Mouse (Mus musculus): ENCODE measurements around the gene Nmd3. TPM values are rescaled to one million over a fixed set of nuclear protein-coding genes. Genes with fewer than 3 reads are reported as not detected.

Nmd3 gene
- total RNA-seq, 2 experiments from 2014 or later, result 48.4 to 52.7 TPM

DNA sequence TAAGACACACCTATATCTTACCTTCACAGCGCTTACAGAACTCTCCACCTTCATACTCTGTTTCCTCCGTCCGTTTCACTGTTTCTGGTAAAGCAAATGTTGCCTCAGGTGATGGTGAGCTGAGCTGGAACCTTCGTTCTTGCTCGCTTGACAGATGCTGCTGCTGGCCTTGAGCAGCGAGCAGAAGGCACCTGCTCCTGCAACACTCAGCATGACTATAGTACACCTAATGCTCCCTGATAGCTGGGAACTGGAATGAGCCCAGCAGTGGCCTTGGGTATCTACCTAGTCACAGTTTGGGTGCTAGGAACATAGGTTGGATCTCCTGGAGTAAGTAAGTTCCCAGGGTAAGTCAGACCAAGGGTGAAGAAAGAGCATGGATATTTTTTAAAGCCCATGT is 38.3 kb downstream of the Nmd3 start:
- intact Hi-C loops (cut with DNase I), result no loop called here

GRCm38 (mm10) chr3:69761195-69761594 is 39.4 kb downstream of the Nmd3 start:
- no peak for DNase-seq (ENCODE audit: low spot score in 2 of 2)
- intact Hi-C loops (cut with DNase I), result no loop called here

More for the DNA sequence above, 38.3 kb downstream of the Nmd3 start:
- no peak for DNase-seq (ENCODE audit: low spot score in 2 of 2)

DNA sequence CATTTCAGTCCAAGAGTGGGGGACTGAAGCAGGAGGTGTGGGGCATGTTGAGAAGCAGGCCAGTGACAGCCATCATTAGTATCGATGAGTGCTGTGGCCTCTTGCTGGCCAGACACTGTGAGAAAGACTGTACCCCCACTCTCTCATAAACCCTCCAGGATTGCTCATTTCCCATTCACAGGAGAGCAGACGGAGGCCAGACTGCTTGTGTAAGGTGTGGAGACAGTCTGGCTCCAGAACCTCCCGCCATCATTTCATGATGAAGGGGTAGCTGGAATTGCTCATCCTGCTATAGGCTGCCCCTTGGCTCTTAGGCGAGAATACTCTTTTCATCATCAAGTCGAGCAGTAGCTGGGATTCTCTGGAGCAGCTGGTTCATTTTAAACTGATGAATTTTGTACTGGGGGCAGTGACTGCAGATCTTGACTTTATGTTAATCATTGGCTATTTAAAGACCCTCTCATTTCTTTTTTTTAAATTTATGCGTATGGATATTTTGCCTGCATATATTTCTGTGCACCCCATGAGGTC is 41.1 kb downstream of the Nmd3 start:
- DNase-seq (ENCODE audit: low spot score in 2 of 2), result no peak
- intact Hi-C loops (cut with DNase I), result no loop called here

GRCm38 (mm10) chr3:69763630-69764565 is 42.1 kb downstream of the Nmd3 start:
- DNase-seq (ENCODE audit: low spot score in 2 of 2), result no peak
- intact Hi-C loops (cut with DNase I), result no loop called here

GRCm38 (mm10) chr3:69765206-69765605 is 43.4 kb downstream of the Nmd3 start:
- DNase-seq (ENCODE audit: low spot score in 2 of 2), result no peak
- intact Hi-C loops (cut with DNase I), result no loop called here

- no peak for DNase-seq (ENCODE audit: low spot score in 2 of 2)
- intact Hi-C loops (cut with DNase I), result no loop called here
Observed at GRCm38 (mm10) chr3:69769150-69769549, 47.4 kb downstream of the Nmd3 start.

GRCm38 (mm10) chr3:69773356-69773755 is 51.6 kb downstream of the Nmd3 start:
- DNase-seq (ENCODE audit: low spot score in 2 of 2), result no peak
- intact Hi-C loops (cut with DNase I), result no loop called here

DNA sequence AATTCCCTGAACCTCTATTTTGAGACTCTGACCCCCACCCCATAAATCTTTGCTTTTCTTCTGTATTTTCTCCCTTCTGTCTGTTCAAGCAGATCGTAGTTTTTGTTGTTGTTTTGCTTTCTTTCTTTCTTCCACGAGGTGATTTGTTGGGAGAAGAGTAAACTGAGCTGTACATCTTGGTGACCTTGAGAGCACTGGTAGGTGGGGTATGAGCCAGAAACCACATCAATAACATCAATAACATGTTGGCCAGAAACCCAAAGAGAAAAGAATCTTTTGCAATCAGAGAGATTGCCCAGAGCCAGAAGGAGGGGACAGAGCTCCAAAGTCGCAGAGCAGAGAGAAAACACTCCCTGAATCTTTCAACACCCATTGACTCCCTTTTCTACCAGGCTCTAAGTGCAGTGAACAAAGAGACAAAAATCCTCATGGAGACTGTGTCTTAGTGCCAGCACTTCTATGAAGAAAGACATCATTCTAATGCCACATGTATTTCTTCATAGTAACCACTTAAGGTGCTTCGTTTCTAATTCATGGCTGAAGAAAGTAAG is 57.5 kb downstream of the Nmd3 start:
- intact Hi-C loops (cut with DNase I), result no loop called here
- DNase-seq (ENCODE audit: low spot score in 2 of 2), result no peak

- no peak for DNase-seq (ENCODE audit: low spot score in 2 of 2)
- intact Hi-C loops (cut with DNase I), result no loop called here
Observed at GRCm38 (mm10) chr3:69792823-69793417, 71.1 kb downstream of the Nmd3 start.

- intact Hi-C loops (cut with DNase I), result no loop called here
- no peak for DNase-seq (ENCODE audit: low spot score in 2 of 2)
Observed at GRCm38 (mm10) chr3:69797533-69797932, 75.7 kb downstream of the Nmd3 start.

DNA sequence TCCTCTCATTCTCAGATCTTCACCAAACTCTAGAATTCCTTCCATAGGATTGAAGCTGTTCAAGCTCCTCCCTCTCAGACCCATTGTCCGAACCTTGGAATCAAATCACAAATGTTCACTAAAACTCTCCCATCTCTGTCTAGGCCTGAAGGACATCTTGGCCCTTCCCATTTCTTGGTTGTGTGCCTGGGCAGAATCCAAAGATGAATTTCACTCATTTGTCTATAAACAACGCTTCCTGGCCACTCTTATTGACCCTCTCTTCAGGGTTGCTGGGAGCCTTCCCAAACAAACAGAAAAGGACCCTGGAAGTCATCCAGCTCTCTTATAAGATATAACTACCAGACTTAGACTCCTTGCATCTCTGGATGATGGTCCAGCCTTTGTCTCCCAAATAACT is 76.2 kb downstream of the Nmd3 start:
- intact Hi-C loops (cut with DNase I), result no loop called here
- no peak for DNase-seq (ENCODE audit: low spot score in 2 of 2)

DNA sequence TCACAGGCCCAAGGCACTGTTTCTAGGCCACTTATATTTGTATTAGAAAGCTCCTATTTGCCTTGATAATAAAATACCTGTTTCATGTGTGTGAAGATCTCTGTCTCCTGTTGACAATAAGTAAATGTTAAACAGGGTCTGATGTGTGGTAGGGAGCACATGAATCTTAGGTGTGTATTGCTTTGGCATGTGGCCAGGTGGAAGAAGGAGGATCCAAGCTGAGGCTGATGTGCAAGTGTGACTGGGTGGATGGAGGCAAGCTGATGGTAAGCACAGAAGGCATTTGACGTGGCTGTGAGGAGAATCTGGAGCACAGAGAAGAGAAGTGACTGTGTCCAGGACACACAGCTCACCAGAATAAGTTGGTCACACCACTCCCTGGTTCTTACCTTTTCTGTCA is 77.3 kb downstream of the Nmd3 start:
- intact Hi-C loops (cut with DNase I), result no loop called here
- DNase-seq (ENCODE audit: low spot score in 2 of 2), result no peak

DNA sequence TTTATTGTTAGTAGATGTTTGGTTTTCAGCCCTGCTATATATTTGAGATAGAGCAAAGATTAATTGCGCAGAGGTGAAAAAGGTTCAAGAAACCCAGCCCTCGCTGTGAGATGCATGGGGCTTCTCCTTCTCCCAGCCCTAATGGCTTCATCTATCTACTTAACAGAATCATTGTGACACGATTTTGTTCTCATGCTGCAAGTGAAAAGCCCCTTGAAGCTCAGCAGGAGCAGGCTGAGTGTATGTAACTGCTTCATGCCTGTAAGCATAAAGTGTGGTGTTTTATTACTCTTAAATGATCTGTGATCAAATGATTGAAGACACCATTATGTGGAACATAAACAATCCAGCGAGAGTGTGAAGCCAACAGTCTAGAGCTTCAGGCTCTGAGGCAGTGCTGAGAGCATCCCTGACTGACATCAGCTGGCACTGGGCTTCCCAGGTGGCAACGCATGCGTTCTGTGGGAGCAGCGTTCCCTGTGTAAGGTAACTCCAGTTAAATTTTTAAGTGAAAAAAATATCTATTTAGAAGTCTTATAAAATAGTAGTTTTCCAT is 79.1 kb downstream of the Nmd3 start:
- intact Hi-C loops (cut with DNase I), result no loop called here
- DNase-seq (ENCODE audit: low spot score in 2 of 2), result no peak

- no peak for DNase-seq (ENCODE audit: low spot score in 2 of 2)
Observed at GRCm38 (mm10) chr3:69803137-69803536, 81.4 kb downstream of the Nmd3 start.

More at GRCm38 (mm10) chr3:69803137-69803536, 81.4 kb downstream of the Nmd3 start:
- intact Hi-C loops (cut with DNase I), result no loop called here

Other genes starting within 250 kb of the Nmd3 start
- gene B3galnt1, start 123.0 kb upstream of the Nmd3 start, total RNA-seq (2021), result 10 to 100 TPM; 52.2 to 54.9 TPM
- gene Sptssb, start 138.0 kb downstream of the Nmd3 start, total RNA-seq (2021), result 1 to 10 TPM; 4.1 to 4.5 TPM